Mouse (Mus musculus) intestine, embryonic 15.5 days (tissue): ENCODE data around the gene Ogfod2. TPM values are rescaled to one million over a fixed set of nuclear protein-coding genes. Genes with fewer than 3 reads are reported as not detected.

ENCODE experiments used
- ATAC-seq: fragments of 200-750 bp; cut with Nextera tagmentation; 2 replicates; pipeline ENCODE4 v1.8.0; 2017; ENCODE audit warnings: moderate TSS enrichment, moderate library complexity
- H3K27ac ChIP-seq: fragments of 300-500 bp; sonication (generic); 2 replicates; pipeline ENCODE4 v1.5.1; 2015; ENCODE audit warnings: mild to moderate bottlenecking, inconsistent platforms
- H3K27me3 ChIP-seq: fragments of 300-500 bp; sonication (generic); replicated peaks from 2 replicates; pipeline ENCODE4 v1.6.1; 2015; ENCODE audit warnings: inconsistent platforms
- H3K36me3 ChIP-seq: fragments of 300-500 bp; sonication (generic); 2 replicates; pipeline ENCODE4 v1.6.1; 2015; ENCODE audit warnings: inconsistent platforms
- H3K4me1 ChIP-seq: fragments of 300-500 bp; sonication (generic); replicated peaks from 2 replicates; pipeline ENCODE4 v1.6.1; 2015; ENCODE audit warnings: inconsistent platforms
- H3K4me2 ChIP-seq: fragments of 300-500 bp; sonication (generic); replicated peaks from 2 replicates; pipeline ENCODE4 v1.6.1; 2015; ENCODE audit warnings: mild to moderate bottlenecking, inconsistent platforms
- H3K4me3 ChIP-seq: fragments of 300-500 bp; sonication (generic); replicated peaks from 2 replicates; pipeline ENCODE4 v1.5.1; 2015; ENCODE audit warnings: inconsistent platforms
- H3K9ac ChIP-seq: fragments of 300-500 bp; sonication (generic); 2 replicates; pipeline ENCODE4 v1.6.1; 2015; ENCODE audit warnings: inconsistent platforms
- H3K9me3 ChIP-seq: fragments of 300-500 bp; sonication (generic); 2 replicates; pipeline ENCODE4 v1.6.1; 2016; ENCODE audit warnings: inconsistent platforms
- WGBS: fragments of 180-500 bp; shearing (Covaris S2); methylation state at CpG from one replicate; pipeline ENCODE4 v1.1.7; 2015; 5-methylcytosine and 5-hydroxymethylcytosine counted together
- polyA plus RNA-seq: library from polyadenylated mRNA; unstranded; fragments of >200 nt; fragmentation: Nextera tagmentation; extraction: Ambion mirVana; gene quantifications from 2 replicates; pipeline ENCODE4 v1.2.1, GENCODE M21; 2015

Ogfod2 gene
- polyA plus RNA-seq, result 26.3 and 29.2 TPM in 2 replicates

DNA sequence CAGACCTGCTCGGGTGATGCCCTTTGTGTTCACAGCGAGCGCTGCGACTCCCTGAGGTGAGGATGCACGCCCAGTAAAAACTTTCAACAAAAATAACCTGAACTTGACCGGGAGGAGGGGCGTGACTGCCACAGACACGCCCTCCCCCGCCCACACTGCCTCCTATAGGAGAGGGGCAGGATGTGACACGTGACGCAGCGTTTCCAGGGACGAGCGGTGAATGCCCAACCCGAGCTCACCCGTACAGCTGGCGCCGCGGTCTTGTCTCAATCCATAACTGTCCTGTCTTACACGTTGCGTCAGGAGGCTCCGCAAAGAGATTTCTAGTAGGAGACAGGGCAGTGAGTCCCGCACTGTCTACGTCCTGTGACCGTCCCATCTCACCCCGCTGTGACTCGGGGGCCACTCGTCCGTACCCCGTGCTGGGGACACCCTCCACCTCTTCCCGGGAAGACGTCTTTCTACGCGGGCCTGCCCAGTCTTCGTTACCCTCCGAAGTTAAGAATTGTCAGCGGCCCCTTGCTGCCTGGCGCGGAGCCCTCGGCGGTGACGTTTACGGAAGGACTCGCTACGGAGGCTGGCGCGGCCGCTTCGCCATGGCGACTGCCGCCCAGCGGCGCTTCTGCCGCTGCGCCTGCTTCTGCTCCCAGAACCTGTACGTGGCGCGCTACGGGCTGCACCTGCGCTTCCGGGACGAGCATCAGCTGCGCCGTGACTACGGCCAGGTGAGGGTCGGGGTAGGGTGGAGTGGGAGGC, at the start of gene Ogfod2:
Gene Ogfod2, plus strand, starts transcription at position 556 of the 756 bp plus-strand sequence.
- peak; percentile 98 for ATAC-seq
- no peaks in the 10 kb centered on the region for H3K9me3 ChIP-seq
- peaks cover 20% of the 10 kb centered on the region for H3K4me1 ChIP-seq
- H3K9ac ChIP-seq, result peak within 1 kb of the TSS; percentile 72
- H3K4me3 ChIP-seq, result peak within 1 kb of the TSS; percentile 90
- WGBS, result under 1% methylated on average over 66 of the region's 66 CpGs
- H3K4me2 ChIP-seq, result peak within 1 kb of the TSS; percentile 78
- H3K27ac ChIP-seq, result peak within 1 kb of the TSS; percentile 82
- H3K36me3 ChIP-seq, result peaks cover 4% of the 10 kb centered on the region; the same call in 1 of the 2 replicates
- no peaks in the 10 kb centered on the region for H3K27me3 ChIP-seq

DNA sequence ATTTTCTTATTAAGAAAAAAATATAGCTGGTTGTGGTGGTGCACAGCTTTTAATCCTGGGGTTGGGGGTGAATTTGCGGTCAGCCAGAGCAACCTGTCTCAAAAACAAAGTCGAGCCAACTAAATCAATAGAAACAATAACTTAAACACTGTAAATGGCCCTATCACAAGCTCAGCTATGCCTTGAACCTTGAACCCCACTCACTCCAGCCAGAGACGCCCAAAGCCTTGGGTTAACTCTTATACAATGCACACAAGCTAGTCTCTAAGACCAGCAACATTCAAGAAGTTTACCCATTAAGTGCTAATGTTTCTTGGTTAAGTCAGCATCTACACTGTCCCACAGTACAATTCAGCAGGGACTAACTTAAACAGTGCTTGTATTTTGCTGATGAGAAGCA, 42.4 kb upstream of the Ogfod2 start:
- no peak overlapping the region for H3K4me3 ChIP-seq
- no peak overlapping the region for H3K9ac ChIP-seq
- 47% methylated on average over 3 of the region's 3 CpGs for WGBS
- ATAC-seq, result peak; percentile 71
- H3K9me3 ChIP-seq, result no peaks in the 10 kb centered on the region
- H3K4me1 ChIP-seq, result peaks cover 12% of the 10 kb centered on the region
- 0 out of 2 replicates have a peak overlapping the region, but pooled peaks have one; percentile 36 for H3K27ac ChIP-seq
- H3K27me3 ChIP-seq, result no peaks in the 10 kb centered on the region
- H3K36me3 ChIP-seq, result no peaks in the 10 kb centered on the region
- 0 out of 2 replicates have a peak overlapping the region, but pooled peaks have one; percentile 1 for H3K4me2 ChIP-seq

DNA sequence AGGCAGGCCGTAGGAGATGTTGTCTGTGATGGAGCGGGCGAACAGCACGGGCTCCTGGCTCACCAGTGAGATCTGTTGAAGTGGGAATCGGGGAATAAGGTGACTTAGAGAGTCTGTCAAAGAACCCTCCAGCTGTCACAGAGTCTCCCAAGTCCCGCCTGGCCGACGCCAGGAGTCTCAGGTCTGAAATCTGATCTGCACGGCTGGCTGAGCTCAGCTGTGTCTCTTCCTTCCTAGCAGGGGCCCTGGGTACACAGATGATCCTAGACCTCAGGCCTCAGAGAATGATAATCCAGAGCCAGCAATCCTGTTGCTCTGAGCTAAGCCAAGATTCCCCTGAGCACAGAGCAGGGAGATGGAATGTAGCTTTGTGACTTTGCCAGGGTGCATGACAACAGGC, 38.4 kb upstream of the Ogfod2 start:
- no peaks in the 10 kb centered on the region for H3K36me3 ChIP-seq
- no peak overlapping the region for H3K4me3 ChIP-seq
- H3K4me2 ChIP-seq, result no peak overlapping the region
- no peaks in the 10 kb centered on the region for H3K9me3 ChIP-seq
- H3K4me1 ChIP-seq, result peaks cover 32% of the 10 kb centered on the region
- 57% methylated on average over 9 of the region's 9 CpGs for WGBS
- H3K27me3 ChIP-seq, result no peaks in the 10 kb centered on the region
- no peak overlapping the region for H3K9ac ChIP-seq
- no peak overlapping the region for H3K27ac ChIP-seq
- no peak for ATAC-seq

DNA sequence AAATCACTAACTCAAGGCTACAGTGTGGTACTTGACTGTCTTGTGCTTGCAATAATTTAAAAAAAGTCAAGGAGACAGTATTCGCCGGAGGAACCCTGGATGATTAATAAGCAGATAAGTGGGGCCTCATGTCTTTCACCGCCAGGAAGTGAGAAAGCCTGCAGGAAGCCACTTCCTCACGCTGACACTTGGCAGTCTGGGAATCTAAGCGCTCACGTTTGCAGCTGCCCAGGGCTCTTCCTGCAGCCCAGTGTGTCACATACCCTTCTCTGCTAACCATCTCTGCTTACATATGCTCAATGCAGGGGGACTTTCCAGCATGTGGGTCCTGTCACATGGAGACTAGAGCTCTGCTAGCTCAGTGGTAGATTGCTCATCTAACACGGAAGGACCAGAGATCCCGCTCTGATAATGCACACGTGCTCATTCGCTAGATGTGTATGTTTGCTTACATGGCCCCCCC, 37.2 kb upstream of the Ogfod2 start:
- Histone ChIP-seq H3K27ac (no peak overlapping the region), H3K9me3 (no peaks in the 10 kb centered on the region), H3K4me3 (no peak overlapping the region), H3K9ac (no peak overlapping the region), H3K4me1 (peaks cover 32% of the 10 kb centered on the region), H3K27me3 (no peaks in the 10 kb centered on the region), H3K4me2 (no peak overlapping the region), H3K36me3 (no peaks in the 10 kb centered on the region)
- ATAC-seq, result no peak; the same call in 1 of the 2 replicates
- 21% methylated on average over 10 of the region's 10 CpGs for WGBS

- ATAC-seq, result no peak
- Histone ChIP-seq H3K4me3 (no peak overlapping the region), H3K36me3 (no peaks in the 10 kb centered on the region), H3K9ac (no peak overlapping the region), H3K27ac (peak overlapping the region; percentile 29; the same call in 1 of the 2 replicates), H3K4me2 (no peak overlapping the region), H3K27me3 (no peaks in the 10 kb centered on the region), H3K4me1 (peaks cover 29% of the 10 kb centered on the region), H3K9me3 (no peaks in the 10 kb centered on the region)
- whole genome bisulfite sequencing, result 71% methylated on average over 9 of the region's 9 CpGs
Observed at GRCm38 (mm10) chr5:124075716-124076115, 36.4 kb upstream of the Ogfod2 start.

DNA sequence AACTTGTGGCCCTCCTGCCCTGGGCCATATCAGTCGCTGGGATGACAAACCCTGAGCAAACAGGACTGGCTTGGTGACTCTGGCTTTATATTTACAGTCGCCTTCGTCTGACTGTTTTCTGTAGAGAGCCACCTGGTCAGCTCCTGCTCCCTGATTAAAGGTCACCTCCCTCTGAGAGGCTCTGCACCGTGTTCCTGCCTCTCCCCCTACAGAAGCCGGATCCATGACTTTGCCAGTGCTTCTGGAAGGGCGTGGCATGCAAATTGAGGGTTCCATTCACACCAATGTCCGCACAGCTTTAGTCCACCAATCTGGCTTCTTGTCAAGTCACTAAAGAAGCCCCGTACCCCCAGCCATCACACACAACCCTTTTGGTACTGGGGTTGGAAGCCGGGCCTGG, 35.5 kb upstream of the Ogfod2 start:
- 44% methylated on average over 9 of the region's 9 CpGs for WGBS
- no peak overlapping the region for H3K4me3 ChIP-seq
- H3K27ac ChIP-seq, result peak overlapping the region; percentile 55
- no peak overlapping the region for H3K4me2 ChIP-seq
- no peaks in the 10 kb centered on the region for H3K9me3 ChIP-seq
- no peaks in the 10 kb centered on the region for H3K27me3 ChIP-seq
- H3K4me1 ChIP-seq, result peaks cover 33% of the 10 kb centered on the region
- no peak overlapping the region for H3K9ac ChIP-seq
- H3K36me3 ChIP-seq, result no peaks in the 10 kb centered on the region
- peak; percentile 79 for ATAC-seq

GRCm38 (mm10) chr5:124077241-124077640, 34.9 kb upstream of the Ogfod2 start:
- no peak for ATAC-seq
- WGBS, result 87% methylated on average over 13 of the region's 13 CpGs
- H3K27me3 ChIP-seq, result no peaks in the 10 kb centered on the region
- no peak overlapping the region for H3K4me2 ChIP-seq
- H3K9ac ChIP-seq, result no peak overlapping the region
- no peak overlapping the region for H3K4me3 ChIP-seq
- no peak overlapping the region for H3K27ac ChIP-seq
- peaks cover 33% of the 10 kb centered on the region for H3K4me1 ChIP-seq
- no peaks in the 10 kb centered on the region for H3K36me3 ChIP-seq
- H3K9me3 ChIP-seq, result no peaks in the 10 kb centered on the region

GRCm38 (mm10) chr5:124077856-124078460, 34.1 kb upstream of the Ogfod2 start:
- H3K27ac ChIP-seq, result no peak overlapping the region

GRCm38 (mm10) chr5:124078794-124079416, 33.2 kb upstream of the Ogfod2 start:
- H3K9me3 ChIP-seq, result no peaks in the 10 kb centered on the region
- H3K27me3 ChIP-seq, result no peaks in the 10 kb centered on the region
- H3K36me3 ChIP-seq, result no peaks in the 10 kb centered on the region
- ATAC-seq, result no peak
- H3K4me2 ChIP-seq, result no peak overlapping the region
- 60% methylated on average over 9 of the region's 9 CpGs for WGBS
- no peak overlapping the region for H3K27ac ChIP-seq
- no peak overlapping the region for H3K9ac ChIP-seq
- H3K4me1 ChIP-seq, result peaks cover 30% of the 10 kb centered on the region
- no peak overlapping the region for H3K4me3 ChIP-seq

More at GRCm38 (mm10) chr5:124077856-124078460, 34.1 kb upstream of the Ogfod2 start:
- H3K4me1 ChIP-seq, result peaks cover 33% of the 10 kb centered on the region
- H3K4me2 ChIP-seq, result no peak overlapping the region
- ATAC-seq, result no peak
- no peak overlapping the region for H3K9ac ChIP-seq
- no peaks in the 10 kb centered on the region for H3K9me3 ChIP-seq
- H3K4me3 ChIP-seq, result no peak overlapping the region
- H3K36me3 ChIP-seq, result no peaks in the 10 kb centered on the region
- no peaks in the 10 kb centered on the region for H3K27me3 ChIP-seq
- 52% methylated on average over 6 of the region's 6 CpGs for WGBS

DNA sequence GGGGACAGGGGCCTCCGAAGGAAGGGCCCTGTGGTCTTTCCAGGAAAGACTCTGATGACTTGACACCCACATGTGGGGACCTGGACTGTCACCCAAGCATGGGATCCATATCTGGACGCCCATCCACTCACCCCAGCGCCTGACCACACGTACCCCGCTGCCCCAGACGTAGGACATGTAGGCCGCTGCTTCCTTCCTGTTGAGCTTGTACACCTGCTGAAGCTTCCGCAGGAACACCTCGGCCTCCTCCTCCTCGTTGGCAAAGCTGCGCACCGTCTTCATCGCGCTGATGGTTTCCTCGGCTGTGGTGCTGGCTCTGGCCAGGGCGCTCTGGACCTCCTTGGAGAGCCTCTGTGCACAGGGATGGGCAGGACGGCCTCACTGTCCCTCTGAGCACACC, 32.2 kb upstream of the Ogfod2 start:
- peaks cover 29% of the 10 kb centered on the region for H3K4me1 ChIP-seq
- no peak for ATAC-seq
- no peaks in the 10 kb centered on the region for H3K27me3 ChIP-seq
- H3K36me3 ChIP-seq, result no peaks in the 10 kb centered on the region
- H3K4me3 ChIP-seq, result no peak overlapping the region
- H3K9ac ChIP-seq, result no peak overlapping the region
- H3K27ac ChIP-seq, result no peak overlapping the region
- no peaks in the 10 kb centered on the region for H3K9me3 ChIP-seq
- 87% methylated on average over 17 of the region's 17 CpGs for WGBS
- no peak overlapping the region for H3K4me2 ChIP-seq

- no peak for ATAC-seq
- H3K27ac ChIP-seq, result no peak overlapping the region
- no peaks in the 10 kb centered on the region for H3K27me3 ChIP-seq
- H3K4me1 ChIP-seq, result peaks cover 12% of the 10 kb centered on the region; the same call in 1 of the 2 replicates
- no peaks in the 10 kb centered on the region for H3K36me3 ChIP-seq
- H3K9ac ChIP-seq, result no peak overlapping the region
- no peak overlapping the region for H3K4me3 ChIP-seq
- no peaks in the 10 kb centered on the region for H3K9me3 ChIP-seq
- no peak overlapping the region for H3K4me2 ChIP-seq
- 73% methylated on average over 10 of the region's 10 CpGs for WGBS
Observed at GRCm38 (mm10) chr5:124082447-124082846, 29.6 kb upstream of the Ogfod2 start.

DNA sequence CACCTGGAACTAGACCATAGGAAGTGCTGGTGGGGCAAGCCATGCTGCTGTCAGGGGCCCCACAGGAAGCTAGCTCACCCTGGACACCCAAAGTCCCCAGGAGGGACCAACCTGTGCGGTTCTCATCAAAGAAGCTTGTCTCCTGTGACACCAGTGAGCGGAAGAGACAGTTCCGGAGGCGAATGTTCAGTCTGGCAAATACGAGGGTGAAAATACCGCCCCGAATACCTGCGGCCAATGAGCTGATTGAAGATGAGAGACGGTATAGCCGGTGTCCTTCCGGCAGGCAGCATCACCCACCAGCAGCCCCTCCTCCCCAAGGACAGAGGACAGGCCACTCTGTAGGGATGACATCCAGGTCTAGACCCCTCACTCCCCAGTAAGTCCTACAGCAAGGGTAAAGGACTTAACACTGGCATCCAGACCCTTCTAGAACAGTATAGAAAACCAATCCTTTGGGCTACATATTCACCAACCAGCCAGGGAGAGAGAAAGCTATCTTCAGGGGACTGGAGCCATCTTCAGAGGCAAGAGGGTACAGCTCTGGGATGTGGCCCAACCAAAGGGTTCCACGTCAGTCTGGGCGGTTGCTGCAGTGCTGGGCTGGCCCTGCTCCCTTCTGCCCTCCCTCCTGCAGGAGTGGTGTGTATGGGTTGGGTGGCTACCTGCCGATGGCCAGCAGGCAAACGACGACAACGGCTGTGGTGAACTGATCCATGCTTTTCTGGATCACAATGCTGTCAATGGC, 29.0 kb upstream of the Ogfod2 start:
- ATAC-seq, result no peak
- Histone ChIP-seq H3K36me3 (no peaks in the 10 kb centered on the region), H3K9me3 (no peaks in the 10 kb centered on the region), H3K4me3 (no peak overlapping the region), H3K27me3 (no peaks in the 10 kb centered on the region), H3K4me2 (no peak overlapping the region), H3K4me1 (peaks cover 10% of the 10 kb centered on the region; the same call in 1 of the 2 replicates), H3K9ac (no peak overlapping the region), H3K27ac (no peak overlapping the region)
- WGBS, result 86% methylated on average over 17 of the region's 17 CpGs
